Mouse (Mus musculus) ES-E14 (cell line): ENCODE data around the gene Trcg1.

Experiments
- CHD2 ChIP-seq: IDR thresholded peaks from 2 replicates; pipeline ENCODE4 v1.6.1; 2014; ENCODE audit warnings: mild to moderate bottlenecking, low read depth, low read length, inconsistent platforms
- HCFC1 ChIP-seq: IDR thresholded peaks from 2 replicates; pipeline ENCODE4 v1.6.1; 2012; ENCODE audit warnings: low read length, inconsistent platforms, borderline replicate concordance; ENCODE audit not compliant: insufficient read depth
- MAFK ChIP-seq: IDR thresholded peaks from 2 replicates; pipeline ENCODE4 v1.6.1; 2014; ENCODE audit warnings: mild to moderate bottlenecking, low read depth, low read length, inconsistent platforms; ENCODE audit not compliant: insufficient read depth
- ZNF384 ChIP-seq: IDR thresholded peaks from 2 replicates; pipeline ENCODE4 v1.6.1; 2012; ENCODE audit warnings: low read depth, low read length, inconsistent platforms

GRCm38 (mm10) chr9:57244106-57244685, 7.8 kb downstream of the Trcg1 start:
- TF ChIP-seq CHD2 (no peak), HCFC1 (no peak), MAFK (no peak), ZNF384 (no peak)
